Mouse (Mus musculus): ENCODE data around the gene Mtln.
A peak's percentile ranks its signal among the peaks of the same experiment; 100 is the strongest.

Mtln gene

DNA sequence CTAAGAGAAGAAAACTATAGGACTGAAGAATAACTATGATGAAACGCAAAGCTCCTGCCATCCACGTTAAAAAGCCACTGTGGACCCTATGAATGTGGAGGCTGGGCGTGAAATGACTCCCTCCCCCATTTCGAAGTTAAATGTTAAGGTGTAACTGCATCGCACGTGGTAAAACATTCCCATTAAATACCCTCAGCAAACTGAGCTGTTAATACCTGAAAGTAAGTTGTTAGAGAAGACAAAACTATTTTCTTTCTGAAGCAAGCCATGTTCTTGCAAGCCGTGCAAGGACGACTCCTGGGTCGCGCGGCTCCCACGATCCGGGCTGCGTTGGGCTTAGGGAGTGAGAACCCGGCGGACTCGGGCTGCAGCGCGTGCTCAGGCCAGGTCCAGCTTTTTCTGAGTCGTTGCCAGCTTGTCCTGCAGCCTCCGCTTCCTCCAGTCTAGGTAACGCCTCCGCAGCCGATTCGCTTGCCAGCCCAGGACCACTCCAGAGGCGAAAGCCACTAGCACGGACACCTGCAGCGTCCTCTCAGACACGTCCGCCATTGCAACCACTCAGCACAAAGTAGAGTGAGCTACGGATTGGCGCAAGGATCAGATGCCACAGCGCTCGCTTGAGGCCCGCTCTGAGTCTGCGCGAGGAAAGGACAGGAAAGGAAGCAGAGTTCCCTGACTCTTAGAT is at the start of gene Mtln:
Mtln (minus strand) TSS at position 570 of the 685 bp plus-strand sequence.
- DNase-seq = peak; percentile 74 to 79

DNA sequence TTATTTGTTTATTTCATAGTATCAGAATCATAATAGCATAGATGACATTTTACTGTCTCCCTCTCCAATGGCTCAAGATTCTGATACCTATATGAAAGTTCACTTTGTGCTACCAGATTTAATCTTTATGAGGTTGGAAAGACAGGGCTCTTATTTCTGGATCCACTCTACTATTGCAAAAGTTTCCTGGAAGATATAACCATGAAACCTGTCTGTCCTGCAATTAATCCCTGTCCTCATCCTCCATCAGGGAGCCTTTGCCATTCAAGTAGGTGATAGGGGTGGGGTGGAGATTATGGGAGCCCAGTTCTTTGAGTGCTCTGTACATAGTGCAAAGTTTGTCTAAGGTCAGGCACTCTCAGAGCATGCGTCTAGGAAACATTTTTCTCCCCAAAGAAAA is 49.1 kb upstream of the Mtln start:
- DNase-seq = no peak

DNA sequence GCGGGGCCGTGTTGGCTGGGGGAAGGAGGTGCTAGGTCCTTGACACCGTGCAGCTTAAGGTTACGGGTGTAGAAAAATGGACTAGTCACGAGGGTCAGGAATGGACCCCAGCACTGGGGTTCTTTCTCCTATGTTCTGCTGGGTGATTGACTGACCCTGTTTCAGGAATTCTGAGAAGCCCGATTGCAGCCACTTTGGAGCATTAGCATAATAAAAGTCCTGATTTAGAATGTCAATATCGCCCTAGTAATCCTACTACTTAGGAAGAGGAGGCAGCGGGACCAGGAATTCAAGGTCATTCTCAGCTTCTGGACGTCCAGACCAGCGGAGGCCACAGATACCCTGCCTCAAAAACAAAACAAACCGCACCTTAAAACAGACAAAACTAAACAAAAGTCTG is 47.1 kb upstream of the Mtln start:
- DNase-seq = no peak

DNA sequence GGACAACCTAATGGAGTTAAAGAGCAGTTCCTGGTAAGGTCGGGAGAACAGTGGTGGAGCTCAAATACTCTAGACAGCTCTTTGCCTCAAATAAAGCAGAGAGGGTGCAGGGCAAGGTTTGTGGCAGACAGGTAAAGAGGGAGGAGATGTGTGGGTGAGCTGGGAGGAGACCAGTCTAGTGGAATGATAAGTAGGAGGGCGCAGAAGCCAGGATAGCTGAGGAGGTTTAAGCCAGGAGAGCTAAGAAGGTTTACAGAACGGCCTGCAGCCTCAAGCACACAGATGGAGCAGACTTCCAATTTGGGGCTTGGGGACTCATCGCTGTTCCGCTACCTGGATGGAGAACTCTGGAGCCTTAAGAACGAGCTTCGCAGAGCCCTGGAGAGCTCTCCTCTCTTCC is 46.3 kb upstream of the Mtln start, which contains the start of gene Acoxl:
Acoxl (plus strand) TSS at position 301 of the 400 bp plus-strand sequence.
- no peak for DNase-seq

DNA sequence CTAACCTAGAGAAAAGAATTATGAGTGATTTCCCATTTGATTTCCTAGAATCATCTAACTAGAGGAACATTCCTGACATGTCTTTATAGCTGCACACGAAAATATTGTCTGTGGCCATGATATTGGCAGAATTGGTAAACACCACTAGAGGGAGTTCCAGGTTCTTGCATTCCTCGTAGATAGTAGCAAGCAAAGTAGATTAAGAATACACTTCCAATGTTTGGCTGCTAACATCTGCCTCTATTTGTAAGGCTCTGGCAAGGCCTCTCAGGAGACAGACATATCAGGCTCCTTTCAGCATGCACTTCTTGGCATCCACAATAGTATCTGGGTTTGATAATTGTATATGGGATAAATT is 40.5 kb upstream of the Mtln start:
- DNase-seq = no peak

DNA sequence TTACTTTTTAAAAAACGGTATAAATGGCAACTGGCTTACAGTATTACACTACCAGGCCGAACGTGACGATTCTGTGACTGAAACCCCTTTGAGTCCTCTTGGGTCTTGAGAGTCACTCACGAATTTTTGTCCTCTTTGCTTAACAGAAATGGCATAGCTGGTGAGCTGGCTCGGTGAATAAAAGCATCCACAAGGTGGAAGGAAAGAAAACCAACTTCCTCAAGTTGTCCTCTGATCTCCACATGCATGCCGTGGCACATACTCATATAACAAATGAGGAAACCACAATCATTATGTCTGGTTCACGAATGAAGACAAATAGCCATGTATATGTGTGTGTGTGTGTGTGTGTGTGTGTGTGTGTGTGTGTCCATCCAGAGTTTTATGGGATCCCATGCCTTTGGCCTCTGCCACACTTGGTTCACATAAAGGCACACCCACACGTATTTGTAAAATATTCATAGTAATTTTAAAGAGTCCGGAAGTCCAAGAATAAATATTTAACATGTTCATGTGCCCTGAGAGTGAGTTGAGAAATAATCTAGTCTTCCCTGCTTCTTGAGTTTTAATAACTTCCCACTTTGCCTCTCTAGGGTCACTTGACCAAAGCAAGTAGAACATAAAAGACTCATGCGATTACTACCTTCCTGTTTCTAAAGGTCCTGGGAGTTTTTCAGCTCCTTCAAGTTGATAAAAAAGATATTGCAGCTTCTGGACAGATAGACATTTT is 40.0 kb upstream of the Mtln start:
- DNase-seq = no peak

DNA sequence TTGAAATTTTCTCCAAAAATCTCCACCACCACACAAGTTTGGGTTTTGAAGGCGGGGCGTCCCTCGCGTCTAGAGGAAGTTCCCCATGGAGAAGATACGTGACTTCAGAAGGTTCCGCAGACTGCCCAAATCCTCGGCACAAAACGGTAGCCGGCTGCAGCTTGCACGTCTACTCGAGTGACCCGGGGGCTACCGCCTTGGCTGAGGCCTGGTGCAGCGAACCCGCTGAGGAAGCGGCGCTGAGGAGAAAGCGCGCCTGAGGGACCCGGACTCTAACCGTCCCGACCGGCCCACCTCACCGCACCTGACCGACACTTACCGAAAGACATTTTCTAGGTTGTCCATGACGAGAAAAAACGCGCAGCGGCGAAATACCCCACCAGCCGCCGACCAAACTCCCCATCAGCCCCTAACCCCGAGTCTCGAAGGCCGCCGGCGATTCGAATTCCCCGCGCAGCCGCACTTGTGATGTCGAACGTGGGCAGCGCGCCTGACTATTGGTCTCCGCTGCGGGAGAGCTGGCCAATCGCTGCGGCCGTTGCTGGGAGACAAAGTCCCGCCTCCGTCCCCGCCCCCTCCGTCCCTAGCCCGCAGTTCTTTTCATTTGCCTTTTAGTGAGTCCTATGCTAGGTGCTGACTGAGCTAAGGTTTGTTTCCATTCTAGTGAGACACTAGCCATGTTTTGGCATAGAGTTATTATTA is 39.3 kb upstream of the Mtln start, which contains the start of gene Bub1:
Bub1 (minus strand) TSS at position 465 of the 702 bp plus-strand sequence.
- DNase-seq = peak; percentile 86 to 88

DNA sequence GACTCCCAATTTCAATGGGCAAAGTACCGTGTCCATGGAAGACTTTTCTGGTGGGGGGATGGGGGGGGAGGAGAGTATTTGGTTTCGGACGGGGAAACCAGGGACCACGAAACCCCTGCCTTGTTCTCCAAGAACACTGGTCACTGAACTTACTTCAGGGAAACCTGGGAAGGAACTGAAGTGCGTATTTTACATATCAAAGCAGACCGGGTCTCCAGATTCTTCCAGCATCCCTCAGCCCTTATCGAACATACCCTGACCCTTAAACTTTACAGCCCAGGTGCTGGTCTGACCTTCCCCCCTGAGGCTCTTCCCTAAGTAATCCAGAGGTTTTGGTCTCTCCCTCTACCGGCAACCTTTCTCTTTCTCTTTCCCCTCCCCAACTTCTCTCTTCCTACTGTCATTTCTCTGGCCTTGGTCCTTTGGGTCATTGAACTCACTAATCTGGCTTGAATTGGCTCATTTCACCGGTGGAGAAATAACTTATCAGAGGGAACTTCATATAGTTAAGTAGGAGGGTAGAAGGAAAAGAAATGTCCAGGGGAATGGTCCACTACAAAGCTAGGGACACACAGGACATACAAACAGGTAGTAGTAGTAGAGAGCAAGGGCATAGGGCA is 2.5 kb downstream of the Mtln start:
- no peak for DNase-seq

DNA sequence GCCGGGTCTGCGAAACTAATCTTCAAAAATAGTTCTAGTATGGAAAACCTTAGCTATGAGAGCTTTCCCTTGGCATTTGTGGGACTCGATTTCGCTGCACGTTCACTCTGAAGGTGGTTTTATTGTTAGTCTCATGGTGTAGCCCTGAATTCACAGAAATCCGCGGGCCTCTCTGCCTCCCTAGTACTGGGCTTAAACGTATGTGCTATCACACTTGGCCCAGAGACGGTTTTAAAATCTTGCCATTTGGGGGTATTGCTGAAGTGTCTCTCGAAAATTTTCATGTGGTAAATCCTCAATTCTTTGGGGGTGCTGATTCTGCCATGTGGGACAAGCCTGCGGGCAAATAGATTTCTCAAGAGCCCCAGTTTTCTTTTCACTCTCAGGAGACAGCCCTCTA is 3.1 kb downstream of the Mtln start:
- DNase-seq = no peak

DNA sequence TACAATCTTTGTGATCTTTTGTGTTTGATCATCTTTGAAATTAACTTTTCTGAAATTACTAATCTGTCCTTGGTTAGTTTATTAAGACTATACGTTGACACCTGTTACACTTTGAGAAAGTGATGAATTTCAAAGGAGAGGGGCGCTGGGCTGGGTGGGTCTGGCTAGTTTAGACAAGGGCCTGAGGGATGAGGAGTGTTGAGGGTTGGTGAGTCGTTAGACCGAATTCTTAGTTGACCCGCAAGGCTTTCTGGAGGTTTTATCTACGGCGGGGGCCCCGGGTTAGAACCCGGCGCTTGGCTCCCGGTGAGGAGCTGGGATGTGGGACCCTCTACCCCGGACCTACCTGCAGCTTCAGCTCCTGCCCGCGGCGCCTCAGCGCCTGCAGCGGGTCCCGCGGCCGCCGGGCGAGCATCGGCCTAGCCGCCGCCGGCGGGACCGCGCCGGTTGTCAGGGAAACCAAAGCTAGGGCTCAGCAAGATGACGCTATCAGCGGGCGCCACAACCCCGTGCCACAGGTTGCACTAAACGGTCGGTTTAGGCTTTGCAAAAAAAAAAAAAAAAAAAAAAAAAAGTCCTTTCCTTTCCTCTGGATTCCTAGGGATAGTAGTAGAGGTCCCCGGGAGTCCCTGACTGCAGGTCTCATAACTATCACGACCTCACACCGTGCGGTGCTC is 3.7 kb downstream of the Mtln start, which contains the start of gene Nphp1:
Nphp1 (minus strand) TSS at position 458 of the 677 bp plus-strand sequence.
- DNase-seq = peak; percentile 51 to 66

DNA sequence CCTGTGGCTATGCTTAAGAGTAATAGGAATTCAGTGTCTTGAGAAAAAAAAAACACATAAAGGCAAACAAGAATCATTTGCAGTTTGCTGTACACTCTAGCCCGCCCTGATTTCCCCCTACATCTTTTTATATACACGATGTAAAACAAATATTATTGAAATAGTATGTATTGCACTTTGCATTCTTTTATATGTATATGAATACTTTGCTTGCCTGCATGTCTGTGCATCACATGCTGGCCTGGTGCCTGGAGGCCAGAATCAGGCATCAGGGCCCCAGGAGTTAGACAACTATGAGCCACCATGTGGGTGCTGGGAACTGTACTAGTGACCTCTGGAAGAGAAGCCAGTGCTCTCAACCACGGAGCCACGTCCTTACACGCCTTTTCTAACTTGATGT is 5.1 kb downstream of the Mtln start:
- DNase-seq = no peak

DNA sequence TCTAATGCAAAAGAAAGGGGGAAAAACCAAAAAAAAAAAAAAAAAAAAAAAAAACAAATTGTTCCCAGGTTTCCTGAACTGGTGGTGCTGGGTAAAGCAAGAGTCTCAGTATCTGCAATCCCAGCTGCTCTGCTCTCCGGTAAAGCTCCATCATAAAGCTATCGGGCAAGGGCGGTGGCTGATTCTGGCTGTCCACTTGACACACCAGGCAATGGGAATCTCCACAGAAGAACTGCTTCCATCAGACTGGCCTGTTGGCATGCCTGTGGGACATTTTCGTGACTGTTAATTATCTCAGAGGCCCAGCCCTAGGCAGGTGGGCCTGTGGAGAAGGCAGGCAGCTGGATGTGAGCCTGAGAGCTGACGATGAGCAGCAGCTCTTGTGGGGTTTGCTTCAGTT is 13.8 kb downstream of the Mtln start:
- no peak for DNase-seq

DNA sequence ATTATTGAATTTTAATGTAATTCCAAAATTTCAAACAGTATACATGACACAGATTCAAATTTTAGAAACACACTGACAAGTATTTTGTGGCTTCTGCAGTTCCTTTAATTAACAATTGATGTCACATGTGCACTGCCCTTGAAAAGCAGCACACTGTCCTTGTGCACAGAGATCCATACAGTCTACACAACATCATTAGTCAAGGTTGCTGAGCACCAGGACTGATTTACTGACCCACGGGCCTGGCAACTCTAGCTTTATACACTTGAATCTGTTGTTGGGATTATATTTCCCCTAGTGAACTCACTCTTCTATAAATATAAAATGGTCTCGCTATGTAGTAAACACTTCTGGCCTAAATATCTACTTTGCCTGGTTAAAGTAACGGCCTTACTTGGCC is 17.3 kb downstream of the Mtln start:
- DNase-seq = no peak

DNA sequence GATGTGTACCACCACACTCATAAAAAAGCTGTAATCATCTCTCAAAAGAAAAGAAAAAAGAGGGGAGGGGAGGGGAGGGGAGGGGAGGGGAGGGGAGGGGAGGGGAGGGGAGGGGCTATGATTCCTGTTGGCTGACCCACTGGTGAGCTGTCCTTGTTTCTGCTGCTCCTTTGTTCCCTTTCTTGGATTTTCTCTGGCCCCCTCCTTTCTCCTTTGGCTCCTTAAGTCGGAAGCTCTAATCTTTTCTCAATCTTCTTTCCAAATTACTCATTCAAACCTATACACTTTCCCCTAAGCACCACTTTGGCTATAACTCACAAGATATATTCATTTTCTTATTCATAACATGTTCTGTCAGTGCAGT is 17.7 kb downstream of the Mtln start:
- no peak for DNase-seq

DNA sequence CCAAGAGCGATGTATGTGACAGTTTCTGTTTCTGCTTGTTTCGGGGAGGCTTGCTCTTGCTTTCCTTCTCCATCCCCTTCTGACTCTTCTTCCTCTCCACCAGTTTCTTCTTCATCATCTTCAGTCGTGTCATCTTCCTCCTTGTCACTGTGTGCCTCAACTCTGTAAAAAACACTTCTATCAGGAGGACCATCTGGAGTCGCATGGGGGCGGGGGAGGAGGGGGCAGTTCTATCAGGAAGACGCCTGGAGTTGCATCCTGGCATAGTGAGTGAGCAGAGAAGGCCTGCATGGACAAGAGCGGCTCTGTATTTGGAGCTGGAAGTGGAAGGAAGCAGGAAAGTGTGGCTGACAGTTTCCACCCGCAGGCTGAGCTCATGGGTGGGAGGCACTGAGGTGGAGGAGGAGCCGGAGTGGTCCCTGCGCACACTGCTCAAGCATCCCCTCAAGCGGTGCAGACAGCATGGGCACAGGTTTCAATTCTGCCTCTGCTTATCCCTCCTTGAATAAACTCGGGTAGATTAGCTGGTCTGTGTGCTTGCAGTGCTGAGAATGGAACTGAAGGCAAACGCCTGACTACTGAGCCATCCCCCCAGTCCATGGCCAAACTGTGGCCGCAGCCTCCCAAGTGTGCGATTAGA is 18.2 kb downstream of the Mtln start:
- no peak for DNase-seq

DNA sequence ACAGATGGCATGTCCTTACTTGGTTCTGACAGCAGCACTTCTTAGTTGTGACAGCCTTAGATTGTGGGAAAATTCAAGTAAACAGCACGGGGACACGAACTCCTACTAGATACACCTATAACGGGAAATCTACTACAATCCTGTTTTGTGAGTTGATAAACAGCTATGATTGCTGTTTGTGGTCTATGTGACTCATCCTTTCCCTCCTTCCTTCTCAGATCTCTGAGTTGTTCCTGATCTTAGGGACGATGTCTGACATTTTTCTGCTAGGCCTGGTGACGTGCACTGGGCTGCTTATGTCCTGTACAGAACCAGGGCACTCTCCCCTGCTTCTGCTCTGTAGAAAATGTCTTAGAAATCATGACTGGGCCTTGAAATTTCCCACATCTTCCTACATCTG is 30.7 kb downstream of the Mtln start:
- DNase-seq = no peak

DNA sequence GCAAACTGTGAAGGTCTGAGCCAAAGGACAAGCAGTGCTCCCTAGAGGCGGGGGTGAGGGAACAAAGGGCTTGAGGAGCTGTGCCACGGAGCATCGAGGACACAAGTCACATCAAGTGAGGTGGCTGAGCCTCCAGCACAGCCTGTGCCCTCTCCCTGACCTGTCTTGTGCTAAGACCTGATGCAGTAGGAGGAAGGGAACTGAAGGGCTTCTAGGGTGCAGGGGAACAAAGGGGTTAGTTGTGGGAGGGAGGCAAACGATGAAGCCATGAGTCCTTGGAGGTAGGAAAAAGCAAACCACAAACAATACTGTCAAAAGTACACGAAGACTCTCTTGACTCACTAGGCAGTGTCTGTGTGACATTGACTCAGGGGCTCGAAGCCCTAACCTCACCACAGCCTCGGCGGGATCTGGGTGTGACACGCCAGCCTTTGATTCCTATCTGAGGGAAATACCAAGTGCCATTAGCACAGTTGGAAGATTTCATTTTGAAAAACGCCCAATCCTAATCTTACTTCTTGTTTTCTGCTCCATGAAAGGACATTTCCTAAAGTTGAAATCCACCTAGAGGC is 31.8 kb downstream of the Mtln start:
- DNase-seq = no peak

DNA sequence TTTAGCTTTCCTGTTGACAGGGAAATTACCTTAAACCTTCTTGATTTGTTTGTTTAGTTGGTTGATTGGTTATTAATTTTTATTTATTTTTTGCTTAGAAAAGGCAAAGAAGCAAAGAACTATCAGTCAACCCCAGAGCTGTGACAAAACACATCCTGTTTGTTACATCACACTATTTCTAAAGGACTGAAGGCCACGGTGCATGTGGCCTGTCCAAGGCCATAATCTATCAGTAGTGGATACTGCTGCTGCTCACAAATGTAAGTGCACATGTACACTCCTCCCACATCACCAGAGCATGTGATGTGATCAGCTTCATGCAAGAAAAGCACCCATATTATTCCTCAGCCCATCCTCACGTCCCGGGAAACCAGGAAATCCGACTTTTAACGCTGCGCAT is 32.3 kb downstream of the Mtln start:
- DNase-seq = no peak

DNA sequence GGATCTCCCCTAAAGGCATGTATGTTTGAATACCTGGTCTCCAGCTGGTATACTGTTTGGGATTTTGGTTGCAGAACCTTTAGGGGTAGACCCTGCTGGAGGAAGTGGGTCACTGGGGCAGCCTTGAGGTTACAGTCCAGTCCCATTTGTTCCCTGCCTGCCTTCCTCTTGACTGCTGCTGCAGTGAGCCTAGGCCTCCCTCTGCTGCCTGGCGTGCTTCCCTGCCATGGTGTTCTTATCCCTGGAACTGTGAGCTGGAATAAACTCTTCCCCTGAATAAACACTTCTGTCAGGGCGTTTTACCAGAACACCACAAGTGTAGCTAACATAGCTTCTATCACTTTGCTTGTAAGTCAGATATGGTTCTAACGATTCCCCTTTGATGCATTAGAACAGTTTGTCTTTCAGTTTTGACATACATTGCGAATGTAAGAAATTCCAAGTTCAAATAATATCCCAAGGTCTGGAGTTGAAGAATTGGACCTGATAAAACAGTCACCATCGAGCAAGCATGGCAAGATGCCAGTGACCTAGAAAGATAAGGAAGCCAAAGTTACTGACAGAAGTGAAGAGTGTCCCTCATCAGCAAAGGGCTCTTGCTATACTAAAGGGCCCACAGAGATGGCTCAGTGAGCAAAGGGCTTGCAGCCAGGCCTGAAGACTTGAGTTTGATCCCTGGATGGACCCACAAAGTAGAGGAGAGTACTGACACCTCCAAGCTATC is 33.0 kb downstream of the Mtln start:
- DNase-seq = no peak

DNA sequence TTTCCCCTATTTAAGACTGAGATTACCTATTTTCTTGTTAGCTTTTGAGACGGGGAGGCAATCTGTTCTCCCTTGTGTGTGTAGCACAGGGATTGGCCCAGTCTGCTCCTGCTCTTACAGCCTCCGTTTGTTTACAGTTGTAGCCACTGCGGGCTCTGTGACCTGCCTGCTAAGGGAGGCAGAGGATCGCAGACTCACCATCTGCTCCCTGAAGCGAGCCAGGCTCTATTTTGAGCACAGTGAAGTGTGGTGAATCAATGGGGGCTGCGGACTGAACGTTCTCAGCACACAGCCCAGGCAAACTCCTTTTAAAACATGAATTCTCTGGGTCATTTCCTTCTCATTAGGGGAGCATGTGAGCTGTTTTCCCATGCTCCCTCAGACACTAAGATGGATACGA is 35.1 kb downstream of the Mtln start:
- no peak for DNase-seq

DNA sequence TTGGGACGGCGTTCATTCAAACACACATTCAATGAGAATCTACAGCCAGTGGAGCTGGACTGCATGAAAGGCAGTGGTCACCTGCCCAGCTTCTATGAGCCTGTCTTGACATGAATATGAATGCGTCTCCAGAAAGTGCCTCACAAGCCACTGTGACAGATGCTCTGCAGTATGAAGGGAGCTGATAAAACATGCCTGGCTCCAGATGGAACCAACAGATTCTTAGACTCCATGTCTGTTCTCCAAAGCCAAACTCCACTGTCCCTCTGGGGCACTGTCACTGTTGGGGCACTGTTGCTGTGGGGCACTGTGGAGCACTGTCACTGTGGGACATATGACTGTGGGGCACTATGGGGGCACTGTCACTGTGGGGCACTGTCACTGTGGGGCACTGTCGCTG is 38.2 kb downstream of the Mtln start:
- no peak for DNase-seq
